Comparison of ENCODE assay signal across 13 mouse cellular contexts in genomic region chr11:70234497-70234896, GRCm38 (mm10). TPM values are rescaled to one million over a fixed set of nuclear protein-coding genes. Genes with fewer than 3 reads are reported as not detected.
DNase-seq lines count a peak whose midpoint lies in the region; ATAC-seq and TF ChIP-seq lines count a peak whose summit lies in the region.
"Had no signal": no experiment of that assay in that cellular context is flagged by ENCODE, and none has a peak within 500 bp of the region (broad histone marks: within the 10 kb centered on the region; RNA-seq: fewer than 3 reads in every experiment).

No protein-coding gene starts in this region.

- peaks cover 7% of the 10 kb centered on the region for H3K27me3 ChIP-seq in kidney, embryonic 16.5 days (ENCODE audit: insufficient read depth, low read length)
- peaks cover 7% of the 10 kb centered on the region for H3K27me3 ChIP-seq in small intestine, adult 2 months (ENCODE audit: control insufficient read depth, insufficient read depth, low read length)

- H3K4me3 ChIP-seq in gastrocnemius, adult 2 months, result peak overlapping the region; percentile 85
- no peak overlapping the region for H3K4me3 ChIP-seq in kidney, embryonic 16.5 days (ENCODE audit: low read length)
- 0 out of 2 replicates have a peak overlapping the region, but pooled peaks have one; percentile 36 for H3K4me3 ChIP-seq in small intestine, adult 2 months (ENCODE audit: low read depth, low read length)
- H3K4me3 ChIP-seq: forebrain, embryonic 12.5 days had no signal

- H3K4me2 ChIP-seq in kidney, embryonic 16.5 days (replicated peaks; ENCODE audit: low read depth, low read length), result no peak overlapping the region
- H3K4me2 ChIP-seq: forebrain, embryonic 12.5 days had no signal

- H3K36me3 ChIP-seq in kidney, embryonic 16.5 days (ENCODE audit: insufficient read depth, low read length), result peaks cover 11% of the 10 kb centered on the region; the same call in 1 of the 2 replicates
- H3K36me3 ChIP-seq in small intestine, adult 2 months (ENCODE audit: control insufficient read depth, insufficient read depth, low read length), result peaks cover 6% of the 10 kb centered on the region; the same call in 1 of the 2 replicates

- H3K27ac ChIP-seq in gastrocnemius, adult 2 months, result peak overlapping the region; percentile 92
- H3K27ac ChIP-seq in kidney, embryonic 16.5 days (ENCODE audit: low read length), result 0 out of 2 replicates have a peak overlapping the region, but pooled peaks have one; percentile 17
- no peak overlapping the region for H3K27ac ChIP-seq in small intestine, adult 2 months (ENCODE audit: insufficient read depth, low read depth, low read length)
- H3K27ac ChIP-seq: forebrain, embryonic 12.5 days; macrophage had no signal

- no peak for TF ChIP-seq POLR2A in small intestine, adult 2 months (IDR thresholded peaks at IDR 0.05; ENCODE audit: low read depth, low read length)

- peak; percentile 9 for DNase-seq in gastrocnemius, adult 2 months
- no peak for DNase-seq in gastrocnemius, postnatal 36 days
- no peak for DNase-seq in kidney, postnatal 14 days
- DNase-seq in right cerebral cortex, postnatal 10 days (ENCODE audit: low spot score in 2 of 2), result peak; percentile 20 to 24
- DNase-seq in right cerebral cortex, postnatal 14 days, result no peak
- DNase-seq in T-cell, adult 2 months (ENCODE audit: low spot score), result no peak
- DNase-seq: embryo, embryonic 11 days; heart, postnatal 4 days had no signal

- TF ChIP-seq CTCF in gastrocnemius, adult 2 months (IDR thresholded peaks at IDR 0.05), result no peak
- no peak for TF ChIP-seq CTCF in small intestine, adult 2 months (IDR thresholded peaks at IDR 0.05; ENCODE audit: extremely low read depth, insufficient read length, insufficient replicate concordance, low read depth, low read length)

- H3K9me3 ChIP-seq in kidney, embryonic 16.5 days (ENCODE audit: low read length), result no peaks in the 10 kb centered on the region
- H3K9me3 ChIP-seq: forebrain, embryonic 12.5 days had no signal

- 0 out of 2 replicates have a peak overlapping the region, but pooled peaks have one; percentile 25 for H3K9ac ChIP-seq in kidney, embryonic 16.5 days (replicated peaks; ENCODE audit: low read length)
- H3K9ac ChIP-seq: forebrain, embryonic 12.5 days had no signal

- ATAC-seq in kidney, embryonic 16.5 days (ENCODE audit: low FRiP score, low TSS enrichment), result no peak
- ATAC-seq: intestine, postnatal 0 days had no signal

- intact Hi-C loops in gastrocnemius, adult 2 months (cut with DNase I), result no loop called here
- intact Hi-C loops in gastrocnemius, postnatal 36 days (cut with DNase I), result loop anchor here (5.0 kb wide), 1 partner anchor 73 kb away; no protein-coding TSS in a partner anchor

- WGBS in kidney, embryonic 16.5 days, result 87% methylated on average over 8 of the region's 8 CpGs
- WGBS in small intestine, adult 2 months, result 78% methylated on average over 8 of the region's 8 CpGs

- H3K4me1 ChIP-seq in kidney, embryonic 16.5 days (ENCODE audit: insufficient read depth, low read length), result peaks cover 53% of the 10 kb centered on the region
- peaks cover 9% of the 10 kb centered on the region; the same call in 1 of the 2 replicates for H3K4me1 ChIP-seq in small intestine, adult 2 months (ENCODE audit: control insufficient read depth, insufficient read depth, insufficient read length, low read length)

RNA-seq across cellular contexts. Expression of gene 0610010K14Rik, which starts 3.2 kb away (rescaled TPM):
- total RNA-seq in gastrocnemius, adult 2 months (2021), result 10 to 100 TPM; 33.4 to 37.0 TPM
- total RNA-seq in gastrocnemius, postnatal 36 days (2021), result 10 to 100 TPM; 29.3 to 31.9 TPM
- polyA plus RNA-seq in kidney, embryonic 16.5 days (2015; fragmentation: Nextera tagmentation; extraction: Ambion mirVana), result 170 and 173 TPM in 2 replicates
- 25.2 and 45.3 TPM in 2 replicates for polyA plus RNA-seq in small intestine, adult 2 months (2012; rRNA removed)

RNA-seq across cellular contexts. Expression of gene Bcl6b, which starts 4.9 kb away (rescaled TPM):
- total RNA-seq in gastrocnemius, adult 2 months (2021), result 1 to 10 TPM; 1.4 to 2.6 TPM
- total RNA-seq in gastrocnemius, postnatal 36 days (2021), result 1 to 10 TPM; 3.7 to 6.5 TPM
- polyA plus RNA-seq in kidney, embryonic 16.5 days (2015; fragmentation: Nextera tagmentation; extraction: Ambion mirVana), result 27.4 and 31.3 TPM in 2 replicates
- 0.98 and 2.2 TPM in 2 replicates for polyA plus RNA-seq in small intestine, adult 2 months (2012; rRNA removed)
- polyA plus RNA-seq: macrophage had no signal

RNA-seq across cellular contexts. Expression of gene Gm21988, which starts 5.1 kb away (rescaled TPM):
- total RNA-seq in gastrocnemius, adult 2 months (2021), result 1 to 10 TPM; 3.7 to 4.4 TPM
- total RNA-seq in gastrocnemius, postnatal 36 days (2021), result 1 to 10 TPM; 1.3 to 2.4 TPM
- 10.5 and 11.5 TPM in 2 replicates for polyA plus RNA-seq in kidney, embryonic 16.5 days (2015; fragmentation: Nextera tagmentation; extraction: Ambion mirVana)
- polyA plus RNA-seq in small intestine, adult 2 months (2012; rRNA removed), result 2.6 and 4.4 TPM in 2 replicates

RNA-seq across cellular contexts. Expression of gene Rnasek, which starts 5.1 kb away (rescaled TPM):
- total RNA-seq in gastrocnemius, adult 2 months (2021), result 100 to 1,000 TPM; 109 to 117 TPM
- 100 to 1,000 TPM in 1 of 2 experiments, 10 to 100 TPM in 1; 94.6 to 110 TPM for total RNA-seq in gastrocnemius, postnatal 36 days (2021)
- polyA plus RNA-seq in kidney, embryonic 16.5 days (2015; fragmentation: Nextera tagmentation; extraction: Ambion mirVana), result 235 and 255 TPM in 2 replicates
- polyA plus RNA-seq in small intestine, adult 2 months (2012; rRNA removed), result 86.6 and 182 TPM in 2 replicates

RNA-seq across cellular contexts. Expression of gene Slc16a13, which starts 13.6 kb away (rescaled TPM):
- under 1 TPM; 0.28 to 0.67 TPM for total RNA-seq in gastrocnemius, adult 2 months (2021)
- under 1 TPM; 0.74 to 0.94 TPM for total RNA-seq in gastrocnemius, postnatal 36 days (2021)
- 18.6 and 19.3 TPM in 2 replicates for polyA plus RNA-seq in kidney, embryonic 16.5 days (2015; fragmentation: Nextera tagmentation; extraction: Ambion mirVana)
- 3.2 and 4.7 TPM in 2 replicates for polyA plus RNA-seq in small intestine, adult 2 months (2012; rRNA removed)

Comparison
In these comparisons a context has a peak if more than half of its experiments do, and no peak if none do; other contexts are left out.
1. DNase-seq: peak in gastrocnemius, adult 2 months (single experiment) and right cerebral cortex, postnatal 10 days (2 of 2); none in gastrocnemius, postnatal 36 days (0 of 2), kidney, postnatal 14 days (single experiment), right cerebral cortex, postnatal 14 days (single experiment) and T-cell, adult 2 months (single experiment).